Mouse (Mus musculus) lung, adult 18-20 months (tissue): ENCODE data around the gene Pias3.
"Not testable (repeated sequence)": the region's sequence is repeated elsewhere in the genome, so short reads cannot be mapped to it uniquely, and the experiment has no call there.

Experiments
- DNase-seq, 2 experiments: peaks; one replicate each; pipeline ENCODE4 v3.0.0; 2022; ENCODE audit warnings: mixed read lengths in 2 of 2

The Pias3 gene

DNA sequence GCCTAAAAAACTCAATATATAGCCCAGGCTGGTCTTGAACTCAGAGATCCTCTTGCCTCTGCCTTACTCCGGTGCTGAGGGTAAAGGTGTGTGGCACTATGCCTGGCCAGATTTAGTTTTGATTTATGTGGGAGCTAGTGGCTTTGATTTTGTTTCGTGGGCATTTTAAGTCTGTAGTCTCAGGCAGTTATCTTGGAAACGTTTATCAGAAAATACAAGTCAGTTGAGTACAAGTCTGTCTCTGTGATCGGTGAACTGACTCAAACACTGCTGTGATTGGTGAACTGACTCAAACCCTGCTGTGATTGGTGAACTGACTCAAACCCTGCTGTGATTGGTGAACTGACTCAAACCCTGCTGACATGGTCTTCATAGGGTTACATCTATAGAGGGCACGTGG is 34.6 kb downstream of the Pias3 start:
- no peak for DNase-seq

DNA sequence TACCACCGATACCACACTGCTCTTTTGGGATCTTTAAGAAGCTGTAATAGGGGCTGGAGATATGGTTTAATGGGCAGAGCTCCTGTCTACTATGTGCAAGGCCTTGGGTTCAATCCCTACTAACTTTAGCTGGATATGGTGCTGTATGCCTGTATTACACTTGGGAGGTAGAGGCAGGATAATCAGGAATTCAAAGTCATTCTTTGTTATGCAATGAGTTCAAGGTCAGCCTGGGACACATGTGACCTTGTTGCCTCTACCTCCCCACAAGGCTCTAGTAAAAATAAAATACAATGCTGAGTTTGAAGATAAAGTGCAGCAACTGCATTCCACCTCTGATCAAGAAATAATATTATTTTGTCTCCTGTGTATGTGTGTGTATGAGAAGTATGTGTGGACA is 37.8 kb downstream of the Pias3 start:
- no peak for DNase-seq

DNA sequence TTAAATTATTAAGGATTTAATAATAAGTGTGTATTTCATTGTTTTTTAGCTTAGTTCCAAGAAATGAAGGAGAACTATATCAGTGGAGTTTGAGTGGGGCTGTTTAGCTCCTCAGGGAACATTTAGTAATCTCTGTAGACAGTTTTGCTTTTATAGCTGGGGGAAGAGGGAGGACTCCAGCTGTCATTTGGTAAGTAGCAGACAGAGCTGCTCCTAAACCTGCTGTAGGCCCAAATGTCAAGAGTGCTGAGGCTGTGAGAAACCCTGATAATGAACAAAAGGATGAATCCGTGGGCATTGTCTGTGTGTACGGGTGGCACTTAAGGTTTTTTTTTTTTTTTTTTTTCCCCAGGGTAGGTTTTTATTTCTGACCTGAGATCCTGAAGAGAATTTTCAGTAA is 39.0 kb downstream of the Pias3 start:
- no peak for DNase-seq

DNA sequence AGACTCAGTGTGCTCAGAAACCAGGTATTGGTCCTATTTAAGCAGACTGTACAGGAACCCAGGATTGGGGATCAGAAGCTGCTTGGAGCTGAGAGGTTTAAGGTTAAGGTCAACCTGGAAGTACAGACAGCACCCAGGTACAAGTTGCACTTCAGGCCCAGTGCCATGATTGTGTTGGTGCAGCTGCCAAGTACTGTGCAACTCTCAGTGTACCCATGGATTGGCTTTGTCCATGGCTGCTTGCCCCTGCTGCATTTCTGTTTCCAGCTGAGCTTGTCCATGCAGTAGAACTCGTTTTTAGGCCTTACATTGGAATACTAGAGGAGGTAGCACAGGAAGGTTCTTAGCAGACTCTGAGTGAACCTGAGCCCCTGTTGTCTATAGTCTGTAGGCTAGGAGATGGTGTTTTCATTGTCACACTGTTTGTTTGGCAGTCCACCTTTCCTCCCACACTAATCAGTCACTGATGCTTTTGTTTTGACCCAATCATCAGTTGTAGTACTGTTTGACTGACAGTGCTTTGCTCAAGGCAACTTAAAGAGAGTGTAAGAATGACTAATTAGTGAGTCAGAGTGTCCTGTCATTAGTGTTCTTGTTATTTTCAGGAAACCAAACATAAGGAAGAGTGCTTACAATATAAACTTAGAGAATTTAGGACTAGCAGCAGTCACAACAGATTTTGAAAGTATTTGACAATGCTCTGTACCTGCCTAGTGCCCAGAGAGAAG is 41.0 kb downstream of the Pias3 start:
- DNase-seq = peak in 1 of 2 experiments; percentile 27

DNA sequence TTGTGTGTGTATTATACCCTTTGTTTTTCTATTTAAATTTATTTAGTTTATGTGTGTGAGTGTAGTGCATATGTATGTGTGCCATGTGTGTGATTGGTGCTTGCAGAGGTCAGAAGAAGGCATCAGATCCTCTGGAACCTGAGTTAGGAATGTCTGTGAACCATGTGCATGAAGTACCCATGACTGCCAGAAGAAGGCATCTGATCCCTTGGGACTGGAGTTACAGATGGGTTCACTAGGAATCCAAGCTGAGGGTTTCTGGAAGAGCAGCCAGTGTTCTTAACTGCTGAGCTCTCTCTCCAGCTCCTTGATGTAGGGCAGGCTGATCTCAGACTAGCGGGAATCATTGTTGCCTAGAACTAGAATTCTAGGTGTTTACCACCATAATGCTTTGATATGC is 41.8 kb downstream of the Pias3 start:
- DNase-seq = no peak

DNA sequence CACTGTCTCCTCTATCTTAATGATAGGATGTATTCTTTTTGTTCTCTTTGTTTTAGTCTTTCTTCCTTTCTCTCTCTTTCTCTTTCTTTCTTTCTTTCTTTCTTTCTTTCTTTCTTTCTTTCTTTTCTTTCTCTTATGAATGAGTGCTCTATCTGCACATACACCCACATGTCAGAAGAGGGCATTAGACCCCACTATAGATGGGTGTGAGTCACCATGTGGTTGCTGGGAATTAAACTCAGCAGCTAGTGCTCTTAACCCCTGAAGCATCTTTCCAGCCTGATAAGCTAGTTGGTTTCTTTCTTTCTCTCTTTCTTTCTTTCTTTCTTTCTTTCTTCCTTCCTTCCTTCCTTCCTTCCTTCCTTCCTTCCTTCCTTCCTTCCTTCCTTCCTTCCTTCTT is 44.1 kb downstream of the Pias3 start:
- DNase-seq = not testable (repeated sequence)

DNA sequence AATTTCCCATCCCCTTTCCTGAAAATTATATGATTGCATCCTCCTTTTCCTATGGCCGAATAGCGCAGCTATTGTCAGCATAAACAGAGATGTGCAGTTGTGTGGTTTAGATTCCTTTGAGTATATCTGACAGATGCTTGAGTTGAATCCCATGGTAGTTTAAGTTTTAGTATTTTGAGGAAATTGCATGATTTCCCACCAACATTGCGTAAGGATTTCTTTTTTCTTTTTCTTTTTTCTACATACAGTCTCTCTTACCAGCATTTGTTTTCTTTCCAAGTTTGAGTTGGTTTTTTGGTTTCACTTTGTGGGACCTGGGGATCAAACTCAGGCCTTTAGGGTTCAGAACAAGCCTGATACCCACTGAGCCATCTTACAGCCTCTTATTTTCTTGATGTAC is 48.2 kb downstream of the Pias3 start:
- DNase-seq = no peak

DNA sequence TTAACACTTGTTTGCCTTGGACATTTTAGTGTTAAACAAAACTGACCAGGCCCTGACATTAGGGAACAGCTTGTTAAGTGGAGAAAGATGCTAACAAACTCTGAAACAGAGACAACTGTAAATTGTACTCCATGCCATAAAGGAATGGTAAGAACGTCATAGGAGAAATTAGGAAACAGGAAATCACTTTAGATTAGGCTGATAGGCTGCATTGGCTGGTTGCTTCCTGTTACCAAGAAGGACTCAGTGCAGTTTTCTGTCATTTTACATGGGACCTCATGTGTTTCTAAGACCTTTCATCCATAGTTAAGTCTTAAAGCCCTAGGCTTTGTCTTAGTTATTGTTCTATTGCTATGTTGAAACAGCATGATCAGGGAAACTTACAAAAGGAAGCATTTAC is 50.6 kb downstream of the Pias3 start:
- DNase-seq = no peak
